Mouse (Mus musculus) regulatory T cell (primary cell): ENCODE data around the gene Btg2.

Experiments
- in situ Hi-C: fragments of 300-600 bp; cut with MboI, MseI; formaldehyde crosslinking; loops from one replicate; pipeline ENCODE4 v1.15.1; 2025; ENCODE audit warnings: high pct_unique_total_duplicates

Btg2 gene

DNA sequence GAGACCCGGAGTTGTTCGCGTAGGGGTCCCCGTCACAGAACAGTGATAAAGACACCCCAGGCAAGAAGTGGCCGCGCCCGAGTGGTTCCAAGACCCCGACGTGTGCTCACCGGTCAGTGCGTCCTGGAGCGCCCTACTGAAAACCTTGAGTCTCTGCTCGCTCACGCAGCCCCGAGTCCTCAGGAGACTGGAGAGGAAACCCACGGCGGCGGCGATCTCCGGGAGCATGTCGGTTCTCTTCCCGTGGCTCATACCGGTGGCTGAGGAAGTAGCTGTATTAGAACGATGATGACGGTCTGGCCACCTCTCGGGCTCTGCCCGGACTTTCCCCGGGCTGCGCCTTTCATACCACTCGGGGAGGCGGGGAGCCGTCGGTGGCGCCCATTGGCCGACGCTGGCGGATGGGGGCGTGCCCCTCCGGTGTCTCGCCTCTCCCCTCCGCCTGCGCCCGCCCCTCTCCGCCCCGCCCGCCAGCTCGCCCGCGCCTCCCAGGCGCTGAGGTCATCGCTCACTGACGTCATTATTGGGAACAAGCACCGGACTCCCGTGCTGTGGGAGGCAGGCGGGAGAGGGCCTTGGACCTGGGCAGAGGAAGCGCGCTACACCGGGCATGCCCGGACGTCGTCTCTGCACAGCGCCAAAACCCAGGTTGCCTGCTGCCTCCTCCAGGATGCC, at the start of gene Btg2:
TSS of gene Btg2 (minus strand) at position 319 of the 675 bp plus-strand sequence.
- in situ Hi-C loops, result no loop called here

DNA sequence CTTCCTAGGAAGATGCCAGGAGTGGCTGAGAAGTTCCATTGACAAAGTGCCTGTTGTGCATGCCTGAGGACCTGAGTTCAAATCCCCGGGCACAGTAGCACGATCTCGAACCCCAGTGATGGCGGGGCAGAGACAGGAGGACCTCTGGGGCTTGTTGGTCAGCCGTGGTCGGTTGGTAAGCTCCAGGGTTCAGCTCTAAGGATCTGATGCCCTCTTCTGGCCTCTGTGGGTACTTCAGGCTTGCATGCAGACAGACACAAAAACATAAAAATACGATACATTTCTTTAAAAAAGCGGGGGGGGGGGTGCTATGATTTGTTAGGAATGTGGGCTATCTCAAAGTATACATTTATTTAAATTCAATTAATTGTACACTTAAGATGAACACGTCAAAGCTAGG, 43.3 kb upstream of the Btg2 start:
- in situ Hi-C loops, result no loop called here

GRCm38 (mm10) chr1:134120179-134120578, 41.3 kb upstream of the Btg2 start:
- in situ Hi-C loops, result no loop called here

DNA sequence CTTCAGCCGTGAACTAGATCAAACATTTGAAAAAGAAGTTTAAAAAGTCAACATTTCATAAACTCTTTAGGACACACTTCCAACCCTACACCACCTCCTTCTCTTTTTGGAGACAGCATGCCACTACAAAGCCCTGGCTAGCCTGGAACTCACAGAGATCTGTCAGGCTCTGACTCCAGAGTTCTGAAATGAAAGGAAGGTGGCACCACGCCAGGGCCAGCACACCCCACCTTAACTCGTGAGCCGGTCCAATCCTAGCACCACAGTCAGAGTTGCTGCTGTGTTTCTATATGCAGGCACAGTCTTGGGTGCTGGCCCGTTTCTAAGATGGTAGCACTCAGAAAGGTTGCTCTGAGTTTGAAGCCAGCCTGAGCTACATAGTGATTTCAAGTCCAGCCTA, 38.2 kb upstream of the Btg2 start:
- in situ Hi-C loops, result no loop called here

DNA sequence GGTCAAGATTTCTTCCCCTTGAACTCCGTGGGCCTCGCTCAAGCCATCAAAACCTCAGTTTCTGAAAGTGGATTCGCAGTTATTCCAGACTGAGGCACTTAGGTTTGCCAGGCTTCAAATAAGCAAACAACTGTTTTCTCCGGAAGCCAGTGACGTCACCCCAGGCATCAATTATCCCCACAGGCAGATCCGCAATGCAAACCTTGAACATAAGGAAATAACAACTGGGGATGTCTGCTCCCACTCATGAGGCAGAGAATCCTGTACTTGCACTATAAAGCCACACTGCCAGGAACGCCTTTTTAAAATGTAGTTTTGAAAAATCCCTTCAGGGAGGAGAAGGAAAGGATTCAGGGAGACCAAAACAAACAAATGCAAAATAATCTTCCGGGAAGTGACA, 36.5 kb upstream of the Btg2 start:
- in situ Hi-C loops, result no loop called here

- in situ Hi-C loops, result no loop called here
Measured at GRCm38 (mm10) chr1:134114730-134115129, 35.8 kb upstream of the Btg2 start.

- in situ Hi-C loops, result no loop called here
Measured at GRCm38 (mm10) chr1:134114018-134114417, 35.1 kb upstream of the Btg2 start.

DNA sequence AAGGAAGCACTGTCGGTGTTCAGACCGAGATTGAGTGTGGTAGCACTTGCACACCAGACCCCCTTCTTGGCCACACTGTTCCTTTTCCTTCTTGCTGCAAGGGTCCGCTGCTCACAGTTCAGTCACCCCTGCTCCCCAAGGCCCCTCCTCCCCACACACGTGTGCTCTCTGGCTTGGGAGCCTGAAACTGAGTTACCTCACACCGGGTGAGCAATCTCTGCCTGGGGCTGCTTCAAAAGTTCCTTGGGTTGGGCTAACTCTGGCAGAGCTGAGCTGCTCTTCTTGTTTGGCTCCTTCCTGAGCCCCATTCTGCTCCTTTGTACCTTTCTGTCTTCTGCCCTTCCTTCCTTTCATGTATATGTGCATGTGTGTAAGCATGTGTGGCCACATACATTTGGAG, 34.6 kb upstream of the Btg2 start:
- in situ Hi-C loops, result no loop called here

GRCm38 (mm10) chr1:134110979-134111378, 32.1 kb upstream of the Btg2 start, which contains the start of gene Chit1:
Chit1 (plus strand) TSS chr1:134111242.
- in situ Hi-C loops, result no loop called here

DNA sequence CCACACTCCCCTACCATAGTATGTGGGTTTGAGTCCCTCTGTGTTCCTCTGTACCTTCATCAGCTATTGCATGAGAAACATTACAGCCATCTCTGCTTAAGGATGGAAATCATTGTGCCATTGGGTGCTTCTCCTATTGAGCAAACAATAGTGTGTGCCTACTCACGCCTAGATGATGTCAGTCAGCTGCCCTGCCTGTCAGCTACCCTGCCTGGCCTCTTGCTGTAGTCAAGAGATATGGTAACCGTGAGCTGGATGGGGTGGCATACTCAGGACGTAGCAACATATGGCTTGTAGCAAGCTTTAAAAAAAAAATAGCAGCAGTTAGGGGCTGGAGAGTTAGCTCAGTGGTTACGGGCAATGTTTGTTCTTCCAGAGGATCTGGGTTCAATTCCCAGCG, 31.5 kb upstream of the Btg2 start:
- in situ Hi-C loops, result no loop called here

DNA sequence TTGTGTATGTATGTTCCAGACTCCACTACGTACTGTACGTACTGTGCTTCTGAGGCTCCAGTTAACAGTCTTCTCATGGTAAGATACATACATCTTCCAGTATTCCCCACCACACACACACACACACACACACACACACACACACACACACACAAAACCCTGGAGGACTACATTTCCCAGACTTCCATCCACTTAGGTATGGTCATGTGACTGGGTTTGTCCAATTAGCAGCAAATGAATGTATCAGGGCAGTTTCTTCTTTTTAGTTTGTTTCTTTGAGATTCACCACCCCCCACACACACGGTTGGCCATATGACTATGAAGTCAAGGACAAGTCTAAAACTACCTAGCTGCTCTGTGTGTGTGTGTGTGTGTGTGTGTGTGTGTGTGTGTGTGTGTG, 31.1 kb upstream of the Btg2 start:
- in situ Hi-C loops, result no loop called here

- in situ Hi-C loops, result loop anchor here (5.0 kb wide), 2 partner anchors 50 to 195 kb away; no protein-coding TSS in a partner anchor
Measured at GRCm38 (mm10) chr1:134107777-134108176, 28.9 kb upstream of the Btg2 start.

DNA sequence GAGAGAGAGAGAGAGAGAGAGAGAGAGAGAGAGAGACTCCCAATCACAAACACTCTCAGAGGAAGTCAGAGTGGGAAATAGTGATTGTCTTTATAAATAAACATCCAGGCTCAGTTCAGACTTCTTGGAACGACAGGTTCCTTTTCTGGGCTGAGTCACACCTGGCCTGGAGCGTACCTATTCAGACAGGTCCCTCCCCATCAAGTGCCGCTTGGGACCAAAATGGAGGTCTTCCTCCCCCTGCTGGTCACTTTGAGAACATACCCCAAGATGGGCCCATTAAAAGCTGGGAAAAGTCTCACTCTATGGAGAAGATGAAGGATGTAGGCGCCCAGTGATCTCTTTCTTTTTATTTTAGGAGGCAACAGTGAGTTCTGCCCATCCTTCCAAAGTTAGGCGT, 27.8 kb upstream of the Btg2 start:
- in situ Hi-C loops, result loop anchor here (5.0 kb wide), 2 partner anchors 49 to 194 kb away; no protein-coding TSS in a partner anchor

GRCm38 (mm10) chr1:134105764-134106430, 27.0 kb upstream of the Btg2 start:
- in situ Hi-C loops, result loop anchor here (5.0 kb wide), 2 partner anchors 49 to 194 kb away; no protein-coding TSS in a partner anchor

GRCm38 (mm10) chr1:134105043-134105763, 26.3 kb upstream of the Btg2 start:
- in situ Hi-C loops, result loop anchor here (5.0 kb wide), 2 partner anchors 48 to 193 kb away; no protein-coding TSS in a partner anchor

DNA sequence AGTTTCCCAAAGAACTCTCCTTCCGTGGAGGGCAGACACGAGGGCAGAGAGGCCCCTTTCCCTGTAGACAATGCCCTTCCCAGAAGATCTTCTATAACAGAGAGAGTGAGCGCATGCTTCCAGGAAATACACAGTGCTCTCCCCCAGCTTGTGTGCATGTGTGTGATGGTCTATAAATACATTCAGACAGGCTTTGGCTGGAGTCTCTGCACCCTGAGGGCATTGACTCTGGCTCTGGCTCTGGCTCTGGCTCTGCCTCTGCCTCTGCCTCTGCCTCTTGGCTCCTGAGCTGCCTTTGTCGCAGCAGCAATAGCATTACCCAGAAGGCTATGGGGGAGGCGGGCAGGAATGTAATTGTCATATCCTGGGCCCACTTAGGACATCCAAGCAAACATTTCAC, 24.9 kb upstream of the Btg2 start:
- in situ Hi-C loops, result no loop called here

- in situ Hi-C loops, result no loop called here
Measured at GRCm38 (mm10) chr1:134101593-134101992, 22.7 kb upstream of the Btg2 start.

DNA sequence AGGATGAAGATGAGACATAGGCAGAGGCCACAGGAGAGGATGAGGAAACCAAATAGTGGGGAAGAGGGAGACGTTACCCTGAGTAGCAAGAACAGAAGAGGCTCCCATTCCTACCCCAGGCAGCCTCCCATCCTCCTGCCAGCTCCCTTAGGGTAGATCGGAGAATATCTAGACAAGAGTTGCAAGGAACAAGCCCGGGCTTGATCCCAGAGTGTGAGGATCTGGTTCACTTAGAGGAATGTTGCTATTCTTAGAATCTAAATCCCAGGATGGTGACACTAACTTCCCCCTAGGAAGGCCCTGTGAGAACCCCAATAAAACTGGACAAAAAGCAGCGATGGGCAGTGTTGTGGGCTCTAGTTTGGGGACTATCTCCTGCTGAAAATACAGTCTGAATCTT, 22.0 kb upstream of the Btg2 start:
- in situ Hi-C loops, result no loop called here

DNA sequence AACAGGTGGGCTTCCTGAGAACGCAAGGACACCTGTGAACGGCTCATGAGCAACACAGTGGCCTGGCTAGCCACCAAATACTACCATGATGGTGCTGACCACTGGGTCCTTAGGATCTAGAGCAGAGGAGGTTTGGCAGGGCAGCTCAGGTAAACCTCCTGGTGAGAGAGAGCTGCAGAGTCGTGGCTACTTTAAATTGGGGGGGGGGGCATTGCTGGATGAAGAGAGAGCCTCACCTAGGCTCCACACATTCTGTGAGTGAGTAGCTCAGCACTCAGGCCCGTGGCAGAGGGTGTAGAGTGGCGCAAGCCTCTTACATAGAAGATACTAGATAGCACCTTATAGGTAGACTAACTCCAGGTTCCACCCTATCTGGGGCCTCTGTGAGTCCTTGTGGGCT, 21.5 kb upstream of the Btg2 start:
- in situ Hi-C loops, result no loop called here

DNA sequence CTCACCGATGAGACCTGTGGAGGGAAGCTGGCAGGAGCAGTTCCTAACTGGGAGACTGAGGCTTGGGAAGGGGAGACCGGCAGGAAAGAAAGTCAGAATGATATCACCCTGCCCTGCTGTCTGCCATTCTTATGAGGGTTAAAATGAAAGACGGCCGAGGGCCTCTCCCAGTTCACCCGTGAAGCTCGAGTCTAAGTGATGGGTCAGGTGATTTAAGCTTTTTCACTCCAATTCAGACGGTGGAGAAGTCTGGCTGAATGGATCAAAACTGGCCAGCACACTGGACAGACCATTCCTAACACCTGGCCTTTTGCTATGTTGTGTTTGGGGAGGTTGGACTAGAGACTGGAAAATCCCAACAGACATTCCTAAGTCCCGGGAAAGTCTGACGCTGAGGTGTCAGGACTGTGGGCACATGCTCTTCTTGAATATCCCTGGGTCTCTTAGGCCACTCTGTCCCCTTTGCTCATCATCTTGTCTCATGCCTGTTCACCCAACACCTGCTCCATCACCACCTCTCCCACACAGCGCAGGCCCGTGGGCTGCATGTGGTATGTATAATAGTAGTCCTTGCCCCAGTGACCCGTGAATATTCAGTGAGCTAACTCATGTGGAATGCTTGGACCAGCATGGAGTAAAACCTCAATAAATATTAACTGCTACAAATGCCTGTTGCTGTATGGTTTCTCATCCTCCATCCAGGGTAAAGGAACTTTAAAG, 20.8 kb upstream of the Btg2 start:
- in situ Hi-C loops, result no loop called here

DNA sequence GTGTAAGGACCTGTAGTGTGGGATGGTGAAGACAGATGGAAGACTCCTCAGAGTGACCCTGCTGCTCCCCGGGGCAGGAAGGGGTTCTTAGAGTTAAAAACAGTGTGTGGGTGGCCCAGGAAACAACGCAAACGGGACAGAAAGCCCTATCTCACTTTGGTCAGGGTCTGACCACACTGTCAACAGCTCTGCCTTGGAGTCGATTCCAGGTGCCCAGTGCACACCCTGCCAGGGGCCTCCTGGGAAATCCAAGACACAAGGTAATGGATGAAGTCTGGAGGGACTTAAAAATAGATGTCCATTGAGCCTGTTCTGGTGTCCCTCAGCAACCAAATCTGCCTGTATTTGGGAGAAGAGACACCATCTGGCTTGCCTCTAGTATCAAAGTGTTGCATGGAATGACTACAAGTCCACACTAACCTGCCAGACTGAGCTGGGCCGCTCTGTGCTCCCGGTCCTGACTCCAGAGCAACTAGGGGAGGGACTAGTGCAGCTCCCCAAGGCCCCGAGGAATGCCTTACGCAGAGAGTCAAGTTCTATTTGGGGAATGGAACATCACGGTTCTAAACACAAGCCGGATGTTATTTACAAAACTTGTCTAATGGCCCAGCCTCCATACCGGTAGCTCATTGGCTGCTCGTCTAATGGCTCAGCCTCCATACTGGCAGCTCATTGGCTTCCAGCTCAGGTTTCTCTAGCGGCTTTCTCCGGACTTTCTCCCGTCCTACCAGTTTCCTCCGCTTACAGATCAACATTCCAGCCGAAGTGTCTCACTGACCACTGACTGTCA, 20.0 kb upstream of the Btg2 start:
- in situ Hi-C loops, result no loop called here
